Comparison of ENCODE assay signal across 15 mouse cellular contexts in the genomic region with DNA sequence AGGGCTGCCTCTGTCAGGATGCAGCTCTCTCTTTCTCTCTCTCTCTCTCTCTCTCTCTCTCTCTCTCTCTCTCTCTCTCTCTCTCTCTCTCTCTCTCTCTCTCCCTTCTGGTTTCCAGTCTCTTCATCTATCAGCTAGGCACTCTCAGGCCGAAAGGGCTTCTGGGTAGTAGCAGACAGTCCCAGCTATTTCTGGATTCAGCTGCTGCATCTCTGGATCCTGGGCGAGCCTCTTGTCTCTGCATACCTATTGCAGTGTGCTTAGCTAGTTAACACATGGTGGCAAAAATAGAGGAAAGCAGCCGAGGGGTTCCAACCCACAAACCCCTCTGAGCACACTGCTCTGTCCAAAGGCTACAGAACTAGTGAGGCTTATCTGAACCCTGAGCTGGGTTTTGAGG.
DNase-seq lines count a peak whose midpoint lies in the region; ATAC-seq lines count a peak whose summit lies in the region.
"Had no signal": no experiment of that assay in that cellular context is flagged by ENCODE, and none has a peak within 500 bp of the region (broad histone marks: within the 10 kb centered on the region; RNA-seq: fewer than 3 reads in every experiment).

No protein-coding gene starts in this region.

- H3K9me3 ChIP-seq in hindbrain, embryonic 12.5 days (replicated peaks), result no peaks in the 10 kb centered on the region
- H3K9me3 ChIP-seq in hindbrain, embryonic 11.5 days (ENCODE audit: control insufficient read depth, low read length), result no peaks in the 10 kb centered on the region
- no peaks in the 10 kb centered on the region for H3K9me3 ChIP-seq in neural tube, embryonic 12.5 days
- H3K9me3 ChIP-seq: limb, embryonic 15.5 days had no signal

- WGBS in hindbrain, embryonic 12.5 days, result 63% methylated on average over 3 of the region's 3 CpGs
- WGBS in hindbrain, embryonic 11.5 days, result 73% methylated on average over 3 of the region's 3 CpGs
- WGBS in neural tube, embryonic 12.5 days, result 65% methylated on average over 3 of the region's 3 CpGs

- H3K4me2 ChIP-seq in hindbrain, embryonic 12.5 days (replicated peaks), result no peak overlapping the region
- no peak overlapping the region for H3K4me2 ChIP-seq in hindbrain, embryonic 11.5 days (replicated peaks; ENCODE audit: low read depth, low read length)
- no peak overlapping the region for H3K4me2 ChIP-seq in neural tube, embryonic 12.5 days (replicated peaks)
- H3K4me2 ChIP-seq: limb, embryonic 15.5 days had no signal

- 0 out of 2 replicates have a peak overlapping the region, but pooled peaks have one; percentile 17 for H3K27ac ChIP-seq in hindbrain, embryonic 12.5 days
- no peak overlapping the region for H3K27ac ChIP-seq in hindbrain, embryonic 11.5 days (ENCODE audit: low read depth, low read length)
- no peak overlapping the region for H3K27ac ChIP-seq in neural tube, embryonic 12.5 days
- H3K27ac ChIP-seq: limb, embryonic 15.5 days; macrophage had no signal

- 0 out of 2 replicates have a peak, but pooled peaks cover 5% of the 10 kb centered on the region for H3K27me3 ChIP-seq in hindbrain, embryonic 12.5 days
- H3K27me3 ChIP-seq in hindbrain, embryonic 11.5 days (ENCODE audit: control insufficient read depth, insufficient read depth, low read length), result no peaks in the 10 kb centered on the region
- H3K27me3 ChIP-seq in neural tube, embryonic 12.5 days (replicated peaks), result peaks cover 4% of the 10 kb centered on the region; the same call in 1 of the 2 replicates

- H3K9ac ChIP-seq in hindbrain, embryonic 12.5 days, result no peak overlapping the region
- no peak overlapping the region for H3K9ac ChIP-seq in hindbrain, embryonic 11.5 days (ENCODE audit: low read depth, low read length)
- no peak overlapping the region for H3K9ac ChIP-seq in neural tube, embryonic 12.5 days
- H3K9ac ChIP-seq: limb, embryonic 15.5 days had no signal

- no peak overlapping the region for H3K4me3 ChIP-seq in hindbrain, embryonic 12.5 days
- H3K4me3 ChIP-seq in hindbrain, embryonic 11.5 days (ENCODE audit: low read depth, low read length), result no peak overlapping the region
- H3K4me3 ChIP-seq in neural tube, embryonic 12.5 days, result no peak overlapping the region
- H3K4me3 ChIP-seq: limb, embryonic 15.5 days had no signal

- ATAC-seq in frontal cortex, adult (ENCODE audit: low TSS enrichment), result peak; percentile 53
- no peak for ATAC-seq in hindbrain, embryonic 12.5 days (ENCODE audit: low FRiP score)
- no peak for ATAC-seq in hindbrain, embryonic 11.5 days (ENCODE audit: low FRiP score)
- 0 out of 2 replicates have a peak, but pooled peaks have one; percentile 26 for ATAC-seq in neural tube, embryonic 12.5 days (ENCODE audit: low FRiP score, low read depth)
- ATAC-seq: Patski had no signal

- DNase-seq in frontal cortex, postnatal 10 days (ENCODE audit: low spot score in 2 of 2), result no peak
- no peak for DNase-seq in hindbrain, embryonic 11.5 days (ENCODE audit: low spot score)
- no peak for DNase-seq in neural tube, embryonic 10.5 days (ENCODE audit: extremely low spot score, low spot score)
- peak; percentile 62 for DNase-seq in right cerebral cortex, postnatal 25 days
- DNase-seq in MN1 (ENCODE audit: low spot score), result no peak
- DNase-seq: cerebellum, adult 11-12 months; gastrocnemius, postnatal 10 days; kidney, adult 18-20 months; lung, adult 2 months had no signal

- peaks cover 11% of the 10 kb centered on the region for H3K4me1 ChIP-seq in hindbrain, embryonic 12.5 days
- H3K4me1 ChIP-seq in hindbrain, embryonic 11.5 days (replicated peaks; ENCODE audit: control insufficient read depth, insufficient read depth, low read length), result no peaks in the 10 kb centered on the region; the same call in 1 of the 2 replicates
- peaks cover 9% of the 10 kb centered on the region; the same call in 1 of the 2 replicates for H3K4me1 ChIP-seq in neural tube, embryonic 12.5 days
- H3K4me1 ChIP-seq: limb, embryonic 15.5 days had no signal

- H3K36me3 ChIP-seq in hindbrain, embryonic 12.5 days, result no peaks in the 10 kb centered on the region
- no peaks in the 10 kb centered on the region for H3K36me3 ChIP-seq in hindbrain, embryonic 11.5 days (ENCODE audit: control insufficient read depth, insufficient read depth, low read length)
- H3K36me3 ChIP-seq in neural tube, embryonic 12.5 days, result no peaks in the 10 kb centered on the region
- H3K36me3 ChIP-seq: limb, embryonic 15.5 days had no signal

Comparison
In these comparisons a context has a peak if more than half of its experiments do, and no peak if none do; other contexts are left out.
1. ATAC-seq: peak in frontal cortex, adult (single experiment) and neural tube, embryonic 12.5 days (single experiment); none in hindbrain, embryonic 12.5 days (single experiment) and hindbrain, embryonic 11.5 days (single experiment).